Mouse (Mus musculus) testis, postnatal 10 days (tissue): ENCODE data around the gene Vmn1r90.
"Not testable (repeated sequence)": the region's sequence is repeated elsewhere in the genome, so short reads cannot be mapped to it uniquely, and the experiment has no call there.

Experiments
- DNase-seq: peaks from one replicate; pipeline ENCODE4 v3.0.0; 2021; ENCODE audit warnings: low spot score

Gene Vmn1r90

GRCm38 (mm10) chr7:14563406-14563805 is at the start of gene Vmn1r90:
TSS of gene Vmn1r90 (minus strand) at chr7:14563506.
- DNase-seq, result no peak

DNA sequence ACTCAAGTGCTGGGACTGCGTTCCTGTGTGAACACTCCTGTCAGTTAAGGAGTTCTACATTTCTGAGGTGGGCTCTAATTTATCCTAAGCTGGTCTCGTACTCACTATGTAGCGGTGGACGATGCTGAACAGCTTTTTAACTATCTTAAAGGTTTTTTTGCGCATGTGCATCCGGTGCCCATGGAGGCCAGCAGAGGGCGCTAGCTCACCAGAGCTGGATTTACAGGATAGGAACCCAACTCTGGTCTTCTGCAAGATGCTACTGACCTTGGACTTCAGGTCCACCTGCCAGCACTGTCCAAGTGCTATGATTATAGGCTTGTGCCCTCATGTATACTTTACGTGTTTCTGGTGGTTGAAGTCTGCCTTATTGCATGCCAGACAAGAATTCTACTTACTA is 29.7 kb upstream of the Vmn1r90 start:
- DNase-seq, result not testable (repeated sequence)

GRCm38 (mm10) chr7:14552284-14552683 is 11.0 kb downstream of the Vmn1r90 start:
- DNase-seq, result no peak

DNA sequence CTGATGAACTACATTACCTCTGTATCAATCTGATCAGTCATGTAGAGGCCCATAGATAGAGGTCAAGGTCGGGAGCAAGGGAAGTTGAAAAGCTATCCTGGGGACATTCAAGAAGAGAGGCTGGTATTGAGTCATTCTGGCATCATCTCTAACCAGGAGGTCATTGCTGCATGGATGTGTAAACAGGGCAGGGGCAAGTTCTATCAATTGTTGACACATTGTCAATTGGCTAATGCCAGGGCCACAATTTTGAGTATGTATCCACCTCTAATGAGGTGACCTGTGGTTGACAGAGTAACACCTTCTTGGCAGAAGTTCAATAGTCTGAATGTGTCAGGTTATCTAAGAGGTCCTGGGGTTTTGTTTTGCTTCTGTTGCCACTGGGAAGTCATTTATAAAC is 38.0 kb downstream of the Vmn1r90 start:
- no peak for DNase-seq

DNA sequence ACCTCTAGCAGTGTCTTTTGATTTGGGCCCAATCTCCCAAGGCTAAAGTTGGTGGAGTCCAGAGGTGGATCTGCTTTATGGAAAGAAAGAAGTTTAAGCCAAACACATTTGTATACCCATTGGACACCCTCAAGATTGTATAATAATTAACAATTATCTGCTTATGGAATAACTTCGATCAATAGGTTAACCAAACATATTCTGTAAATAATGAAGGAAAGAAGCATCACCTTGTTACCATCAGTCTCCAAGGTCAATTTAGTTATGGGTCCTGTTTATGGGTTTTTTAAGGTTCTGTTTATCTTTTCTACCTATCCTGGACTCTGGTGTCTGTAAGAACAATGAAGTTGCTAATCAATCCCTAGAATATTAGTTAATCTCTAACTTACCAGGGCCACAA is 40.7 kb downstream of the Vmn1r90 start:
- no peak for DNase-seq

- DNase-seq, result no peak
Observed at GRCm38 (mm10) chr7:14518301-14518700, 45.0 kb downstream of the Vmn1r90 start.
